Mouse (Mus musculus): ENCODE results near the gene Taf6l. TPM values are rescaled to one million over a fixed set of nuclear protein-coding genes. Genes with fewer than 3 reads are reported as not detected.

Taf6l gene
- polyA plus RNA-seq, 1 experiment: 33.7 TPM

- no peaks in the 10 kb centered on the region for H3K9me3 ChIP-seq
- no peak for TF ChIP-seq FLI1 (IDR thresholded peaks at IDR 0.05; ENCODE audit: low read length)
- TF ChIP-seq GATA1 (IDR thresholded peaks at IDR 0.05; ENCODE audit: borderline replicate concordance, low read length): no peak
- H3K27me3 ChIP-seq (replicated peaks): no peaks in the 10 kb centered on the region
- H3K4me3 ChIP-seq (replicated peaks): no peak overlapping the region
- H3K4me1 ChIP-seq: peaks cover 24% of the 10 kb centered on the region
- H3K36me3 ChIP-seq (replicated peaks; ENCODE audit: low read length): peaks cover 32% of the 10 kb centered on the region
Observed at GRCm38 (mm10) chr19:8726609-8727390, 59.4 kb downstream of the Taf6l start.

GRCm38 (mm10) chr19:8725081-8725613 is 61.1 kb downstream of the Taf6l start:
- no peaks in the 10 kb centered on the region for H3K9me3 ChIP-seq
- H3K4me3 ChIP-seq (replicated peaks): peak overlapping the region; percentile 99
- no peak for TF ChIP-seq FLI1 (IDR thresholded peaks at IDR 0.05; ENCODE audit: low read length)
- no peak for TF ChIP-seq GATA1 (IDR thresholded peaks at IDR 0.05; ENCODE audit: borderline replicate concordance, low read length)
- peaks cover 40% of the 10 kb centered on the region for H3K4me1 ChIP-seq
- H3K27me3 ChIP-seq (replicated peaks): no peaks in the 10 kb centered on the region
- H3K36me3 ChIP-seq (replicated peaks; ENCODE audit: low read length): peaks cover 36% of the 10 kb centered on the region

Other genes starting within 250 kb of the Taf6l start
- gene Slc22a8, start 195.2 kb downstream of the Taf6l start, polyA plus RNA-seq (2012; ENCODE audit: insufficient read depth, low replicate concordance): not detected in 2 replicates
- gene Slc22a6, start 168.4 kb downstream of the Taf6l start, polyA plus RNA-seq (2012; ENCODE audit: insufficient read depth, low replicate concordance): not detected in 2 replicates
- 0.02 TPM in 1 of 2 replicates, not detected in the other for gene Chrm1, start 122.6 kb downstream of the Taf6l start, polyA plus RNA-seq (2012; ENCODE audit: insufficient read depth, low replicate concordance)
- gene Slc3a2, start 63.0 kb downstream of the Taf6l start, polyA plus RNA-seq (2012; ENCODE audit: insufficient read depth, low replicate concordance): 139 and 161 TPM in 2 replicates
- 3.7 and 16.5 TPM in 2 replicates for gene Wdr74, start 50.6 kb downstream of the Taf6l start, polyA plus RNA-seq (2012; ENCODE audit: insufficient read depth, low replicate concordance)
- gene 1700092M07Rik, start 45.7 kb downstream of the Taf6l start, polyA plus RNA-seq (2012; ENCODE audit: insufficient read depth, low replicate concordance): 0.86 TPM in 1 of 2 replicates, not detected in the other
- gene Stx5a, start 45.0 kb downstream of the Taf6l start, polyA plus RNA-seq (2012; ENCODE audit: insufficient read depth, low replicate concordance): 18.8 and 39.1 TPM in 2 replicates
- gene Nxf1, start 29.3 kb downstream of the Taf6l start, polyA plus RNA-seq (2012; ENCODE audit: insufficient read depth, low replicate concordance): 10.6 and 13.3 TPM in 2 replicates
- 53.5 and 407 TPM in 2 replicates for gene Tmem223, start 15.4 kb downstream of the Taf6l start, polyA plus RNA-seq (2012; ENCODE audit: insufficient read depth, low replicate concordance)
- 154 and 203 TPM in 2 replicates for gene Tmem179b, start 11.9 kb downstream of the Taf6l start, polyA plus RNA-seq (2012; ENCODE audit: insufficient read depth, low replicate concordance)
- 6.3 TPM in 1 of 2 replicates, not detected in the other for gene Polr2g, start 12.2 kb upstream of the Taf6l start, polyA plus RNA-seq (2012; ENCODE audit: insufficient read depth, low replicate concordance)
- gene Zbtb3, start 16.1 kb upstream of the Taf6l start, polyA plus RNA-seq (2012; ENCODE audit: insufficient read depth, low replicate concordance): 1.3 and 5.9 TPM in 2 replicates
- 0.51 TPM in 1 of 2 replicates, not detected in the other for gene Ttc9c, start 32.9 kb upstream of the Taf6l start, polyA plus RNA-seq (2012; ENCODE audit: insufficient read depth, low replicate concordance)
- 13.5 and 54.1 TPM in 2 replicates for gene Hnrnpul2, start 33.6 kb upstream of the Taf6l start, polyA plus RNA-seq (2012; ENCODE audit: insufficient read depth, low replicate concordance)
- 44.9 and 148 TPM in 2 replicates for gene AC129217.1, start 43.4 kb upstream of the Taf6l start, polyA plus RNA-seq (2012; ENCODE audit: insufficient read depth, low replicate concordance)
- gene Bscl2, start 51.0 kb upstream of the Taf6l start, polyA plus RNA-seq (2012; ENCODE audit: insufficient read depth, low replicate concordance): 124 and 182 TPM in 2 replicates
- gene Gng3, start 52.8 kb upstream of the Taf6l start, polyA plus RNA-seq (2012; ENCODE audit: insufficient read depth, low replicate concordance): not detected in 2 replicates
- gene Lrrn4cl, start 64.4 kb upstream of the Taf6l start, polyA plus RNA-seq (2012; ENCODE audit: insufficient read depth, low replicate concordance): 0.23 TPM in 1 of 2 replicates, not detected in the other
- 125 and 325 TPM in 2 replicates for gene Ubxn1, start 85.1 kb upstream of the Taf6l start, polyA plus RNA-seq (2012; ENCODE audit: insufficient read depth, low replicate concordance)
- gene Uqcc3, start 94.5 kb upstream of the Taf6l start, polyA plus RNA-seq (2012; ENCODE audit: insufficient read depth, low replicate concordance): 6.2 and 84.6 TPM in 2 replicates
- gene Lbhd1, start 97.3 kb upstream of the Taf6l start, polyA plus RNA-seq (2012; ENCODE audit: insufficient read depth, low replicate concordance): 1.5 TPM in 1 of 2 replicates, not detected in the other
- not detected in 2 replicates for gene Gm49403, start 97.5 kb upstream of the Taf6l start, polyA plus RNA-seq (2012; ENCODE audit: insufficient read depth, low replicate concordance)
- gene 1810009A15Rik, start 102.4 kb upstream of the Taf6l start, polyA plus RNA-seq (2012; ENCODE audit: insufficient read depth, low replicate concordance): 10.2 and 72.7 TPM in 2 replicates
- gene Gm49416, start 102.5 kb upstream of the Taf6l start, polyA plus RNA-seq (2012; ENCODE audit: insufficient read depth, low replicate concordance): 12.5 TPM in 1 of 2 replicates, not detected in the other
- gene Ints5, start 106.6 kb upstream of the Taf6l start, polyA plus RNA-seq (2012; ENCODE audit: insufficient read depth, low replicate concordance): 22.4 and 29.0 TPM in 2 replicates
- gene Ganab, start 111.7 kb upstream of the Taf6l start, polyA plus RNA-seq (2012; ENCODE audit: insufficient read depth, low replicate concordance): 4.0 and 25.1 TPM in 2 replicates
- 135 and 141 TPM in 2 replicates for gene B3gat3, start 134.0 kb upstream of the Taf6l start, polyA plus RNA-seq (2012; ENCODE audit: insufficient read depth, low replicate concordance)
- 4.2 and 8.2 TPM in 2 replicates for gene Rom1, start 142.9 kb upstream of the Taf6l start, polyA plus RNA-seq (2012; ENCODE audit: insufficient read depth, low replicate concordance)
- 31.6 and 32.2 TPM in 2 replicates for gene Eml3, start 143.1 kb upstream of the Taf6l start, polyA plus RNA-seq (2012; ENCODE audit: insufficient read depth, low replicate concordance)
- gene Mta2, start 155.5 kb upstream of the Taf6l start, polyA plus RNA-seq (2012; ENCODE audit: insufficient read depth, low replicate concordance): 5.1 and 27.3 TPM in 2 replicates
- gene Tut1, start 167.4 kb upstream of the Taf6l start, polyA plus RNA-seq (2012; ENCODE audit: insufficient read depth, low replicate concordance): 25.5 and 37.3 TPM in 2 replicates
- 36.7 and 78.5 TPM in 2 replicates for gene Eef1g, start 180.6 kb upstream of the Taf6l start, polyA plus RNA-seq (2012; ENCODE audit: insufficient read depth, low replicate concordance)
- gene Ahnak, start 202.9 kb upstream of the Taf6l start, polyA plus RNA-seq (2012; ENCODE audit: insufficient read depth, low replicate concordance): 4.6 and 28.7 TPM in 2 replicates